Mouse (Mus musculus) mouse embryonic stem cell (cell line): ENCODE measurements around the gene Pknox2.

Experiments
- in situ Hi-C, 2 experiments: fragments of 300-500 bp; cut with MboI; formaldehyde crosslinking; loops; 1 replicate in 1 of 2; 3 replicates in 1 of 2; pipeline ENCODE4 v1.14.3; 2019 to 2020; ENCODE audit warnings: low sequenced_read_pairs in 2 of 2, low pct_unique_long_range_greater_than_20kb in 1 of 2, mixed read lengths in 1 of 2; ENCODE audit not compliant: unreplicated experiment in 1 of 2

The Pknox2 gene

DNA sequence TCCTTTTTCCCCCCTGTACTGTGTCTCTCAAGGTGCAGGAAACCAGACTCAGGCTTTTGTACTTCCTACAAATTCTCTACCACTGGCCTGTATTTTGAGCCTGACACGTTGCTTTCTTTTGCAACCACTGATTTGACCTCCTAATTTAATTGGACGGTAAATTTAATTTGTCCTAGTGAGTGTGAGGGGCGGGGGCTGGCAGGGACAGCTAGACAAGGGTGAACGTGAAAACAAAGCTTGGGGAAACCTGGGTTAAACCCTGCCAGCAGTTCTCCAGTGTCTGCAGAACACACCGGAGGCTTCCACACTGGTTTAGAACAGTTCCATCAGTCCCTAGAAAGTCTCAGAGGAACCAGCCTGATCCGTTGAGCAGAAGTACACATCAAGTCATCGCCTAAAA, 31.4 kb downstream of the Pknox2 start:
- in situ Hi-C loops: no loop called here

DNA sequence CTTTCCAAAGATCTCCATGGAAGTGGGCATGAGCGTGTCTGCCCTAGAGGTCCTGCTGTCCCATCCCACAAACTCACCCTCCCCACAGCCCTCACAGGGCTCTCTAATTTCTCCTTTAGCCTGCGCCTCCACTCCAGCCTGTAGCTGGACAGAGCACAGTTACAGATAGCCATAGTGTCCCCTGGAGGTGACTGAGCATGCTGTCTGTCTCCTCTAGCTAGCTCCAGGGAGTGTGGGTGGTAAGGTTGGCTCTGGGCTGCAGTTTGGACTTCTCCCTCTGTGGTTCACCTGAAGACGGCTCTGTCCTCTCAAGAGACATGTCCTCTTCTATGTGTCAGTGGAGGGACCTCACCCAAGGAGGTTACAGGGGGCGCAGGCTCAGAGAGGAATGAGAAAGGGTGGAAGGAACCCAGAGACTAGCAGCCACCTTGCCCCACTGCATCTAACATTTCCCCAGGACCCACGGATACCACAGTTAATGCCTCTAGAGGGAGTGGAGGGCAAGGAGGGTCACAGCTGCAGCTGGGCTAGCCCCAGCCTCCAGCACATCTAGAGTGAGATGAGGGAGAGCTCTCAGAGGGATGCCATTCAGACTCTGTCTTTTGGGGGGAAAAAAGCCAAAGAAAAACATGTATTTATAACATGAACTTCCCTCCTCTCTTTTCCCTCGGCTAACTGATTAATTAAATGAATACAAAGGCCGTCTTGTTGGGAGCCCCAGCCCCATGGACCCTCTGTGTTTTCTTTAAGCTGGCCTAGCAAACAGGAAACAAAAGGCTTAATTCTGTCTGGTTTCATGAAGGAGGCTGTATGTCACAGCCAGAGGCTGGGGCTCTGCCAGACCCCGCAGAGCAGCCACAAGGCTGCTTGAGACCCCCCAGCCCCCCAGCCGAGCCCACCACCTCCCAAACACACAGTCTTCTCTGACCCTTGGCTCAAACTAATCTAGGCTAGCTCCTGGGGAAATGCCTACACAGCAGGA, 32.6 kb downstream of the Pknox2 start:
- in situ Hi-C loops: no loop called here

DNA sequence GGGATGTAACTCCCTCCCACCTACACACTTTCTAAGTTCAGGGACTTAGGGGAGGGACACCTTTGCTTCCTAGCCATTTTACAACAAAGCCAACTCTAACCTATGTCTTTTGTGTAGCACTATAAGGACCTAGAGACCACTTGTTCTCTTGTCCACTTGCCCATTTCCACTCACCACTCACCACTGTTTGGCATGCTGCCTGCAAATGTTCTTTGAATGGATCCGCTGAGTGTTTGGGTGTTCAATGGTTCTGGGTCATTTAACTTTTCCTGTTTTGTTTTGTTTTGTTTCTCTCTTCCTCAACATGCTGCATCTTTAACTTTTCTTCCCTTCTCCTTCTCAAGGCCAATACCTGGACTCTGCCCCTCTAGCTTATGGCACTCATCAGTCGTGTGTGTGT, 39.7 kb downstream of the Pknox2 start:
- in situ Hi-C loops: no loop called here

DNA sequence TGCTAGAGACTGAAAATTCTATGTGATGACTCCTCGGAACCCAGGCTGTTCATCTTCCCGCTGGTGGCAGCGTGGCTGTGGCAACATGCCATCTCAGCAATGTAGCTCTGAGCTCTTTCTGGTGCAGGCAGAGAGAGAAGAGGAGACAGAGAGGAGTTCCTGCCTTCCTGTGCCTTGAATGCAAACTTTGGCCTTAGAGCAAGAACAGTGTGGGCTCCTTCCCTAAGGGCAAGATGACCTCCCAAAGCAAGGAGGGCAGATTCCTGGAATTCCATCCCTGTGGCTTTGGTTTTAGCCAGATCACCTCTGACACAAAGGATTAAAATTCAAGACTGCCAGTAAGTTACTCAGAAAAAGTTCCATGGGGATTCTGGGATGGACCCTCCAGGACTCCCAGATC, 40.4 kb downstream of the Pknox2 start:
- in situ Hi-C loops: no loop called here

DNA sequence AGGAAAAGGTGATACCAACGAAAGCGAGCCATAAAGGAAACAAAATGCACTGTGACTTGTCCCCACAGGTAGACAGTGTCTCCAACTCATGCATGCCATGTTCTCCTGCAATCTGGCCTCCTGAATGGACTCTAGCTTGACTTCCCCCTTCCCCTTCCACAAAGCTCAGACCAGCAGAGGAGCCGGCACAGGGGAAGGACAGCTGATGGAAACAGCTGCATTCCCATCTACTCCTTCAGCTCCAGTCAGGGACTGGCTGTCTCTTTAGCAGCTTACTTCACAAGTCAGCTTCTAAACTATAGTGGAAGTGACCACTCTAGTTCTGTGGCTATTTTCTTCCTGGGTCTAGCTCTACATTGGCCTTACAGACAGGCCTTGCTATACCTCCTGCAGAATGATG, 43.0 kb downstream of the Pknox2 start:
- in situ Hi-C loops: no loop called here

DNA sequence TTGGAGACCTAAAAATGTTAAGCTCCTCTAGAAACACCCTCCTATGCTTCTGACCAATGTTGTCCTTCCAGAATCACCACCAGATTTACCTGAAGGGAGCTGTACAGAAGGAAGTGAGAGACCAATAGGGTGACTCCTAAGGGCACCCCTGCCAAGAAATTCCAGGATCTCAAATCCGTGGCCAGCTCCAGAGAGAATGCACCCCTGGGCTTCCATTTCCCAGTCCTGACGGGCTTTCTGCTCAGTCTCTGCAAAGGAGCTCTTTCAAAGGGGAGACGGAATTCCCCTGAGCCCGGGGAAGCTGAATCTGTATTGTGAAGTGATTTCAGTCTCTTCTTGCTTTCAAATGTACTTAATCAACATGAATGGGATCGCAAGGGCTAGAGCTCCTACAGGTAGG, 43.4 kb downstream of the Pknox2 start:
- in situ Hi-C loops: no loop called here

GRCm38 (mm10) chr9:37101059-37101940, 45.9 kb downstream of the Pknox2 start:
- in situ Hi-C loops: no loop called here

DNA sequence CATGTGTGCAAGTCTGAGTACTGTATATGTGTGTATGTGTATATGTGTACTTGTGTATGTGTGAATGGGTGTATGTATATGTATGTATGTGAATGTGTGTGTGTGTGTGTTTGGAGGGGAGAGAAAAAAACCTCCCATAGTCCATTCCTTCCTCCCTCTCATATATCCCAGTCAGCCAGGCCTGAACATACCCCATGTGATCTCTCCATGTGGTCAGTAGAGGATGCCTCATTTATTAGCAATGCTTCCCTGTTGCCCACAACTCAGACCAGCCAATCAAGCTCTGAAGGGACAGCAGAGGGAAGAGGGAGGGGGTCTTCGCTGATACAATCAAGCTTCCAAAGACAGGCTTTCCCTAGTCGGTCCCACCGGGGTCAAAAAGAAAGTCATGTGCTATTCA, 47.6 kb downstream of the Pknox2 start:
- in situ Hi-C loops: no loop called here

DNA sequence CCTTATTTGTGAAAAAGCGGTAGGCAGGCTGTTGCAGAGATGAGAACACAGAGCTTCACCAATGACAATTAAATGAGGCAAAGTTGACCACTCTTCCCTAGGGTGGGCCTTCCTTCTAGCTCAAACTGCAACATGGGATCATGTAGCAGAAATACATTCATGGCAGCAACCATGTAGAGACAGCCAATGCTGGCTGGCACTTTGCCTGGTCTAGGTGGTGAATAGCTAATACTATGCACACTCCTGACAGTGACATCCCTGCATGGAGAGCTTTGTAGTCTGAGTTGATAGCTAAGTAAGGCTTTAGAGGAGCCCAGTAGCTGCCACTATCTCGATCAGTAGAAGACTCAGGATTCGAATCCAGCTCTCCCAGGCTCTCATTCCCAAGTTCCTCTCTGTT, 48.6 kb downstream of the Pknox2 start:
- in situ Hi-C loops: no loop called here

- in situ Hi-C loops: no loop called here
These were observed 52.8 kb downstream of the Pknox2 start for GRCm38 (mm10) chr9:37094230-37094990.

DNA sequence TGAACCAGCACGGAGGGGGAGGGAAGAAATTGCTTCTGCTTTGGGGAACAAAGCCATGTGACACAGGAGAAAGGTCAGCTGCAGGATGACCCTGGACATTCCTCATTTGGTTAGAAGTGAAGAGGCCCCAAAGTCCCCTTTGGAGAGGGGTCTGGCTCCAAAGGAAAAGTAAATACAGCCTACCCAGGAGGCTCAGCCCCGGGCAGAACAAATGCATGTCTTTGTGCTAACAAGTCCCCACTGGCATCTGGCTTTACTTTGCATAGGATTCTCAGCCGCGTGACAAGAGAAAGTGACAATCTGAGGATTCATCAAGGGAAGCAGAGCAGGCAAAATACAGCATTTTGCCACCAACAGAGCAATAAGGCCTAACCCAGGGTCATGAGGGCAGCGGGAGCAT, 54.1 kb downstream of the Pknox2 start:
- in situ Hi-C loops: no loop called here

DNA sequence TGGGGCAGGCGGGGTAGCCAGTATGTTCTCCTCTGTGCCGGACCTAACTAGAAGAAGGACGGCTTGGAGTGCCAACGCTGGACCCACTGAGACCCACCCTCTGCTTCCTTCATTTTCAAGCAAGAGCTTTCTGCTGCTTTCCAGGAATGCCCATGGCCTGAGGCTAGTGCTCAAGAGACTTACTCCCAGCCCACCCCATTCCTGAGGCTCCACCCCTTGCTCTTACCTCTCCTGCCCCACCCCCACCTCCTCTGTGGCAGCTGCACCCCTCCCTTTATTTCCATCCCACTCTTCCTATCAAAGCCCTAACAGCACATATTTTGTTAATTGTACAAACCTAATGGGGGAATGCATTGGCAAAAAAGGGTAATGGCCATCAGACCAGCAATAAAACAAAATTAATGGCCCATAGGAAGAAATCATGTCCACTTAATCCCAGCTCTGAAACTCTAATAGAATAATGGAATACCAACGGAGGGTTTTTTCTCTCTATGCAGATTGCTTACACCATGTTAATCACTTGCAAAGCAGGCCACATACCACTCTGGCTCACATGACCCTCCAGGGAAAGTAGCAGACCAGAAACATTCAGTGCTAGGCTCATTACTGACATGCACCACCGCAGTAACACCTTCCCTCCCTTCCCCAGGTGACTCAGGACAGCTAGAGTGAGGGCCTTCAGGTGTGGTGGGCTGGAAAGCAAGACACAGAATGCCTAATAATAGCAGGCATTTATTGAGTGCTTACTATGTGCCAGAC, 57.1 kb downstream of the Pknox2 start:
- in situ Hi-C loops: no loop called here

GRCm38 (mm10) chr9:37085370-37085769, 61.8 kb downstream of the Pknox2 start:
- in situ Hi-C loops: no loop called here

DNA sequence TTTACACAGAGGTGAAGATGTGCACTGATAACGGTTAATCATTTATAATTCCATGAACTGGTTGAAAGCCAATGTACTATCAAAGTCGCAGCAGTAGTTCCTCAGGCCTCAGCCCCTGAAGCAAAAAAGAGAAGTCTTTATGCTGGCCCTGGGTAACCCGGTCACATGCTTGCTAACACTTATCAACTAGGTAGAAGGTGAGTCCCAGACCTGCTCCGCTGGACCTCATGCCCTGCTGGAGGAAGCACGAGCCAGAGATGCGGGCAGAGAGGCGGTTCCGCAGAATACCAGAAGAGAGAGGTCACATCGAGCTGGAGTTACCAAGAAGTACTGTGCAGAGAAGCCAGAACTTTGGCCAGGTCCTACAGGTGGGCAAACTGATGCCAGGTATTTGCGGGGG, 65.0 kb downstream of the Pknox2 start:
- in situ Hi-C loops: no loop called here

DNA sequence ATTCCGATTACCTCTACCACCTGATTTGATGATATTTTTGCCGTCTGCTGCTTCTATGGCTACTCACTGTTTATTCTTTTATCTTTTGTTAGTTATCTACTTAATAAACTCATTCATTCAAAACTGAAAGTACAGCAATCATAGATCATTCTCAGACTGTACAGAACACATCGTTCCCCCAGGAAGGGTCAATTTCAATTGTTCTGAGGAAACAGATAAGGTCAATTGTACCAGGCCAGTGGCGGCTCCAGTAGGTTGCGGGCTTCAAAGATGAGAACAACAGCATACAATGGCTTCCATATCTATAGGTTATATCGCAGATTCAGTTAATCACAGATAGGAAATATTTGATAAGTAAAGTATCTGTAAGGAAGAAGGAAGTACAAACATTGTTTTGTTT, 66.9 kb downstream of the Pknox2 start:
- in situ Hi-C loops: no loop called here

DNA sequence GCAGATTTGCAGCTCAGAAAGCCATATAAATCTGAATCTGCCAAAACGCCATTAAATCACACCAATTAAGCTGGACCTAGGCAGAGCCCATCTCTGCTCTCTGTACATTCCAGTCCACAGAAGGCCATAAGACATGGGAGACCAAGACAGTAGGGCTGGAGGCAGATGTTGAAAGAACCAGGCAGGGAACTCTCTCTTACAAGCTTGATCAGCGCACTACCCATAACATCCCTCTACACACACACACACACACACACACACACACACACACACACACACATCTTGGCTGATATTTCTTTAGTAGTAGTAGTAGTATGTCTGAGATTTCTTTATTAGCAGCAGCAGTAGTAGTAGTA, 70.2 kb downstream of the Pknox2 start:
- in situ Hi-C loops: no loop called here

- in situ Hi-C loops: no loop called here
These were observed 70.7 kb downstream of the Pknox2 start for GRCm38 (mm10) chr9:37076386-37077062.

DNA sequence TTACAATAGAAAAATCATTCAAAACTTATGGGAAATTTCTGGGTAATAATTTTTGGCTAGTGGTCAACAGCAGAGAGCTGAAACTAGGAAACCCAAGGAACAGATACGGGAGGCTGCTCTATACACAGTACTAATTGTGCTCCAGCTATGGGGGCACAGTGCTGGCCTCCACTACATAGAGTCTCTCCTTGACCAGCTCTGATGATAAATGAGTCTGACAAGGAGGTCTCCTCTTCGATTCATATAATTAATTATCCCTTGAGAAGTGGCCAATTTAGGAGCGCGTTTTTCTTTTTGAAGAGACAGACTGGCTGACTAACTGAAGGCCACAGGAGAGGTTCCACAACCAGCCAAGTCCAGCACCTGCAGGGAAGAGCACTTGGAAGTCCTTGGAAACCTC, 71.3 kb downstream of the Pknox2 start:
- in situ Hi-C loops: no loop called here
